Mouse (Mus musculus): ENCODE data around the gene Gna14.

DNA sequence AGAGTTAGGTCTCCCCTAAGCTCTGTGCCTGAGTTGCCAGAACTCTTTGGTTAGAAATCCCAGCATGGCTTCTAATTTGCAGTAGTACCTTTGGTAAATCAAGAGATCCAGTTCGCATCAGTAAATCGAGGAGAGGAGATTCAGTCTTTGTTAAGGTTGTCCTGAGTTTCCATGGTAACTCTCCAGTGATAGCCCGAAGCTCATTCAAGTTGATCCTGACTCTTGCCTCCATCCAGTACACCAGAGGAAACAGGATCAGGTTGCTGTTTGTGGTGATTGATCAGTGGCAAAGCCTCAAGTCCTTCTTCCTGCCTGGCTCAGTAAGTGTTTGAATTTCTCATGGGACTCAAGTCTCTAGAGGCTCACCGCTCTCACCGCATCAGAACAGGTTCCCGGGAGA is 24.7 kb downstream of the Gna14 start:
- TF ChIP-seq CTCF (IDR thresholded peaks at IDR 0.05) (no peak), EP300 (IDR thresholded peaks at IDR 0.05; ENCODE audit: insufficient read depth, low read depth, low read length) (no peak)

Data from heart, adult 2 months (tissue).